Mouse (Mus musculus): ENCODE measurements at regions not wholly inside any gene's neighbourhood (a gene's known extent, or its start where the extent isn't known, plus 50 kb on each side); places are given as distances from the start of the nearest gene placed in this dataset.

- TF ChIP-seq CTCF (IDR thresholded peaks at IDR 0.05; ENCODE audit: insufficient read depth, low read length) (no peak), POLR2A (IDR thresholded peaks at IDR 0.05; ENCODE audit: borderline replicate concordance, extremely low read depth, low read depth, low read length) (no peak)
These were observed 74.6 kb upstream of the Rtl1 start for GRCm38 (mm10) chr12:109674766-109675165.

All from lung, adult 2 months (tissue).